Mouse (Mus musculus) megakaryocyte-erythroid progenitor cell, adult 5-6 weeks (primary cell): Measurements from ENCODE around the gene Eif2ak4. TPM values are rescaled to one million over a fixed set of nuclear protein-coding genes. Genes with fewer than 3 reads are reported as not detected.

Experiments
- ATAC-seq: replicated peaks from 2 replicates; pipeline ENCODE4 v1.8.0; 2016; ENCODE audit warnings: mild to moderate bottlenecking, inconsistent platforms; ENCODE audit not compliant: severe bottlenecking, poor library complexity, low FRiP score, low TSS enrichment
- total RNA-seq, 2 experiments: library from RNA; stranded (forward) in 1 of 2; stranded (reverse) in 1 of 2; fragments of 200-1000, 215-1000 nt in 1 of 2; fragments of >200 nt in 1 of 2; fragmentation: Nextera tagmentation in 1 of 2; gene quantifications; 2 replicates each; pipeline ENCODE4 v1.2.3; 2014 to 2017

Eif2ak4 gene
- total RNA-seq (2014; fragmentation: Nextera tagmentation), result 18.1 and 21.0 TPM in 2 replicates
- 12.6 and 17.9 TPM in 2 replicates for total RNA-seq (2017)

DNA sequence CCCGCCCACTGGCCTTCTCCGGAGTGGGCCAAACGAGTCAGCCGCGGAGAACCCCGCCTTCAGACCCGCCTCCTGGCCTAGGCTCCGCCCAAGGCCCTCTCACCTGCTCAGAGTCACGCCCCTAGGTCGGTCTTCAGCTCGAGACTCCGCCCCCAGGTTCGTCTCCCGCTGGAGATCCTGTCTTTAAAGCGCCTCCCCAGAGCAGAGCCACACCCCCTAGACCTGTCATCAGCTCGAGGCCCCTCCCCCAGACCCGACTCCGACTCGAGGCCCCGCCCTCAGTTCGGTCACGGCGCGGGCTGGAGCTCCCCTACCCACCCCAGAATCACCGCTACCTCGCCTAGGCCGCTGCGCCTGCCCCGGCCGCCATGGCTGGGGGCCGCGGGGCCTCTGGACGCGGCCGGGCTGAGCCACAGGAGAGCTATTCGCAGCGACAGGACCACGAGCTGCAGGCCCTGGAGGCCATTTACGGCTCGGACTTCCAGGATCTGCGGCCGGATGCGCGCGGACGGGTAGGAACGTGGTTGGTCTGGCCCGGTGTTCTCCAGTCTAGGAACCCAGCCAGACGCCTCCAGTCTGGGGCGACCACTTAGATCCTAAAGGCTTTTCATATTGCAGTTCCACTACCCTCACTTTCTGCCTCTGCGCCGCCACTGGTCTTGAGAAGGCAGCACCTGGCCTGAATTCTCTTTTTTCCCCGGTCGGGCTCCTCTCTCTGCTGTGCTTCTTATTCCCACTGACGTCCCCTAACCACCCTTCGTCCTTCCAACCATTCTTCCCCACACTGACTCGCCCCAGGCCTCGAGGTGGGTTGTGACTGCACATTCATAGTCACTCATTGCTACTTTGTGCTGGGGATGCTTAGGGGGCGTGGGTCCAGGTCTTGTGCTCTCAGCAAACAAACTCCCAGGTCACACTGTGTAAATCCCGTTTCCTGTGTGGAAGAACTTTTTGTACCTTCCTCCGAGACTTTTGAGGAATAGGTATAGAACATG lies at the start of gene Eif2ak4:
Eif2ak4 (plus strand) TSS at position 278 of the 995 bp plus-strand sequence.
- ATAC-seq, result peak; percentile 98

DNA sequence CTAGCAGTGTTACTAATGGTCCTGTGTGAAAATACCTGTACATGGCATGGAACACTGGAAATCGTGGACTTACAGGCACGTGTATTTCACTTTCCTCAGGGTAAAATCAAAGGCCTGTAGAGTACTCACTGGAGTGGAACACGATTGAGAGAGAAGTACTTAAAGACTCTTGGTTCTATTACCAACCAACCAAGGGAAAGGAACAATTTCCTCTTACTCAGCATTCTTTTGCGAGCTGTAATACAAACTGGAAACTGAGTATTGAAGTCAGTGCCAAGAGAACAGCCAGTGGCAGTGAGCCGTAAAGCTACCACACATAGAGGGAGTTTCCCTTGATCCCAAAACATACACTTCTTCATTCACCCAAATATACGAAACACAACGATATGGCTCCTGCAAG lies 47.1 kb upstream of the Eif2ak4 start:
- ATAC-seq, result no peak

DNA sequence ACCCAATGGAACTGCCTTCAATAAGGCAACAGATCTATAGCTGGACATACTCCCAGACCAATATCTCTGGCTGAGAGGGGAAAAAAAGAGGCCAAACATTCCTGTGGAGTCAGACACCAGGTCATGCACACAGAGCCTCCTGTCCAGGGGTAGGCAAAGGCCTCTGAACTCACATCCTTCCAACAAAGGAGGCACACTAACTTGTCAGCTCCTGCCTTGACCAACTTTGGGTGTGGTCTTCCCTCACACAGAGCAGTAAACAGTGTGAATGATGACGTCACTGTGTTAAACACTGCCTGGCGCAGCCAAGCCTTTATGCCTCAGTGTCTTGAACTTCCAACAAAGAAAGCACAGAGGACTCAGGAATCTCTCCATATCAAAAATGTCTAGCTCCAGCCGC lies 44.5 kb upstream of the Eif2ak4 start:
- no peak for ATAC-seq

DNA sequence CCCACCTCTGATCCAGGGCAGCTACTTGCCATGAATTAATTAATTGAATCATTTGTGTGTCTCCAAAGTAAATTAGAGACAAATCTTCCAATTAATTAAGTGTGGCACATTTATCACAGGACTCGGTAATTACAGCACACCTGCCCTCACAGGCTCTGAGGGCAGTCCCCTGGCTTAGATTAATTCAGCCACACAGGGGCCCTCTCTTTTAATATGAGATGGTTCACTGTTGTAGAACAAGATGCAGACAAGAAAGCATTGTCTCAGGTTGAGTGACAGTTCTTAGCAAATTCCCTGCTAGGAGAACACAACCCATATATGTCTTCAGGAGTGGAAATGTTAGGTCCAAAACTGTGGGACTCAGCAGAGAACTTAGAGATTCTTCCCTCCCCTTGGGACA lies 42.9 kb upstream of the Eif2ak4 start:
- no peak for ATAC-seq

DNA sequence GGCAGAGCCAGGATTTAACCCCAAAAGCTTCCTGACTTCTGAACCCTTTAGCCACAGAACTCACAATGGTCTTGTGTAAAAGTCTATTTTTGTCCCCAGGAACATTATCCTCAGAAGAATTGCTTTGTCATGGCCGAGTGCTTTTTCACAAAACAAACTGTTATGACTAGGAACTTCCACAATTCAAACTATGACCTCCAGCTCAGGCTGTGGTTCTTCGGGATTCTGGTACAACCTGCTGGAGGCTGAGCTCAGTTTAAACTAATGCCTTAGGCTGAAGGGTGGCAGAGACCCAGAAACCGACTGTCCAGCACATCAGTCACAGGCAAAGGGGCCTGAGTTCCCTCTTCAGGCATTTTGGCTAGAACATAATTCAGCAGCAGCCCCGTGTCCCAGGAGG lies 34.9 kb upstream of the Eif2ak4 start:
- ATAC-seq, result no peak

DNA sequence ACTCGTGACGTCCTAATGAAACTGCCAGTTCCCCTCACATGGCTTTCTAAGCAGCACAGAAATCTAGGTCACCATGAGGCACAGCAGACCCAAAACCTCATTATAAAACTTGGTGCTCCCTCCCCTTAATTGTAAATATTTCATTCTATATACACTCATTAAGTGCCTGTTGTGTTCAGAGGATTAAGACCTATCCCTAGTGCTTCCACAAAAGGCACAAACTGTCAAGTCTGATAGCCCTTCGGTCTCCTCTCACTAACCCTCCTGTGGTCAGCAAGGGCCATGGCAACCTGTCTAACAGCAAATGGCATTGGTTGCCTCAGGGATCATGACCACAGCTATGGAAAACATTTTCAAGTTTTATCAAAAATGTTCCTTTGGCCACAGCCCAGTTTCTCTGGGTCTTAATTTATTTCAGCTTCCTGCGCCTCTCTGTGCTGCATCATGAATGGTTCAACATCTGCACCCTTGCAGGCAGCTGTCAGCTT lies 34.5 kb upstream of the Eif2ak4 start:
- ATAC-seq, result no peak

DNA sequence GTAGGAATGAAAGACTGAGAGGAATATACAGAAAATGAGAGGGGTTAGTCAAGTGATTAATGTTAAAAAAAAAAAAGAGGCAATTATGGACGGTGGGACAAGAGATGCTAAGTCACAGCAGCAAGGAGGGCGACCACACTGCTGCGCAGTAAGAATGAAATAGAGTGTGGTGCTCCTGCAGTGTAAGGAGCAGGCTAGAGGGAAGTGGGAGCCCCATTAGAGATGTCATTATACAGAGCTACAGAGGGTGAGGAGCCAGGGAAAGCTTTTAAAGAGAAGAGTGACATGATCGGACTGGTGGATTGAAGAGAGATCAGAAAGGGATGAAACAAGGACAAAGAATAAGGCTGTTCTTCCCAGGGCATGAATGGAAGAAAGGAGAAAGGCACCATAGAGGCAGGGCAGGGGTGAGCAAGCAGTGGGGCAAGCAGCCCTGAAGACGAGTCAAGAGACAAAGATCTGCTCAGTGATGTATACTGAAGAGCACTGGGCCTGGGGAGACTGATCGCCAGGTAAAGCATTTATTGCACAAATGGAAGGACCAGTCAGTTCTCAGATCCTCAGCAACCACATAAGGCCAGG lies 33.2 kb upstream of the Eif2ak4 start:
- ATAC-seq, result no peak

DNA sequence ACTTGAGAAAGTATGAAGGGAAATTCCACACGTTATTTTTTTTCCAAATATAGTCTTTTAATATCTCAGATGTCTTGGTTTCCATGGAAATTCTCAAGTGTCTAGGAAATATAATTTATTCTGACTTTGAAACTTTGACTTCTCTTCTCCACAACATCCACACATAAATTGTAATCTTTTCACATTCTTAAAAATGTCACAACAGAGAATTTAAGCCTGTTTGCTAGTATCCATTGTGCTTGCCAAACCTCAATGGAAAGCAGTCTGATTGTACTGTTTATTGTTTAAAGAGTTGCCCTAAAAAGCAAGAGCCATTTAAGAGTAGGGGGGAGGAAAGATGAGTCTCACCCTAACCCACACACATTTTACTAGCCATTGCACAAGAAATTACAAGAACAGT lies 16.6 kb upstream of the Eif2ak4 start:
- ATAC-seq, result no peak

DNA sequence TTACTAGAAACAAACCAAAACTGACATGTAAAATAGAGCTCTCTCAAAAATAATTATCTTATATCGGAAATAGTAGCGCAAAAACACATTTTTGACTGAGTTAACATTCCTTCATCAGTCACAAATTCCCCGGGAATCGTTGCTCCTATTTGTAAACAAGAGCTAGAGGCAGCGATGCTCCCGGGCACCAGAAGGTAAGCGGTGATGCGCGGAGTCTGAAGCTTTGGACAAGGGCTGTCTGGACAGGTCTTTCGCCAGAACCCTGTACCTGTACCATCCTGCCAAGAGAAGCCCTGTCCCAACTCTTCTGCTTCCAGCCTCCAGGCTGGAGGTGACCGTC lies 15.9 kb upstream of the Eif2ak4 start:
- ATAC-seq, result 0 out of 2 replicates have a peak, but pooled peaks have one; percentile 8

DNA sequence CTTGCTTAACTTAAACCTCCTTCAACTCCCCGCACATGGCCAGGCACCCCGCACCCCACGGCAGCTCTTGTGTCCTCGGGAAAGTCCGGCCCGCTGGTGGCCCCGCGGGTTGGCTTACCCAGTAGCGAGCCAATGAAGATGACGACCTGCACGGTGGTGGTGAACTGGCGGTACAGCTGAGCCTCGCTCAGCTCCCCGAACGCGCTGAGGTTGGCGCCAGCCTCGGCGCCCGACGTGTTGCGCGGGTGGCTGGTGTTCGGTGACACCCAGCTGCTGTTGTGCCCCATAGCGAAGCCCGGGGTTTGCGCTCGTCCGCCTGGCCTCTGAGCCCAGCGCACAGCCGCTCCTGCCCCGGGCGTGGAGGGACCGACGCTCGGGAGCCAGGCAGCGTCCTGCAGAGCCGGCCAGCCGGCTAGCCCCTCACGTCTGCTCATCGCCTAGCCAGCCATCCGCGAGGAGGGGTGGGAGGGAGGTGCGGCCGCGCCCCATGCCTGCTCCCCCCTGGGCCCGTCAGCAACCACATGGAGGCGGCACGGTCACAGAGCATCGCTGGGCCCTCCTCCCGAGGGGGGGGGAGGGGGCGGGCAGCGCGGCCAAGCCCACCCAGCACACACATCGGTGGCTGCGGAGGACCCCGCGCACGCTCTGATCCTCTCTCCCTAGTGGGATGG lies 15.4 kb upstream of the Eif2ak4 start, which contains the start of gene Gpr176:
Gpr176 (minus strand) TSS at position 519 of the 671 bp plus-strand sequence.
- ATAC-seq, result peak; percentile 60

DNA sequence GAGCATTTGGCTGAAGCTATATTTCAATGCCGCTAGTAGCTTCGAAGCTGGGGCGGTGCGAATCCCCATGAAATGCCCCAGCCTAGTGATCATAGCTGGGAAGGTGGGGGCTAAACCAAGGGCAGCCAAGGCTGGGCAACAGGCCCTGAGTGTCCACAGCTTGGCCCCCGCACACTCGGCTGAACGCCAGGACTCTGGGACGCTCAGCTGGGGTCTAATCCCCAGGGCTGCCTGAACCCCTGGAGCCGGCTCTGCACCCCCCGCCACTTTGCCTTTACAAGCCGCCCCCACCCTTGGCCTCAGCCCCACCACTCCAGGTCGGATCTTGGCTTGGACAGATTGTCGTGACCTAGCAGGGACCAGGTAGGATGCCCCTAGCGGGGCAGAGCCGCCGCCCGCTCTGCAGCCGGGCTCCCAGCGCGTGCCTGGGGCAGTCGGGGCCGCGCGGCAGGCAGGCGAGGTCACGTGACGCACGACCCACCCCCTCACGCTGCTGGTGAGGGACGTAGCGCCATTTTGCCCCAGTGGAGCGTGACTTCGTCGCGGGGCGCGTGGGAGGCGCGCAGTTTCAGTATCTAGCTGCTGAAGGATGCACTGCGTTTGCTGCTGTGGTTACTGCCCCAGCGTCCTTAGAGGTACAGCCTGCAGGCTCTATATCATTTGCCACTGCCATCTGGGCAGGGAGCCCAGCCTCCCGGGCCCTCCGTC lies 14.7 kb upstream of the Eif2ak4 start:
- peak; percentile 74 for ATAC-seq

DNA sequence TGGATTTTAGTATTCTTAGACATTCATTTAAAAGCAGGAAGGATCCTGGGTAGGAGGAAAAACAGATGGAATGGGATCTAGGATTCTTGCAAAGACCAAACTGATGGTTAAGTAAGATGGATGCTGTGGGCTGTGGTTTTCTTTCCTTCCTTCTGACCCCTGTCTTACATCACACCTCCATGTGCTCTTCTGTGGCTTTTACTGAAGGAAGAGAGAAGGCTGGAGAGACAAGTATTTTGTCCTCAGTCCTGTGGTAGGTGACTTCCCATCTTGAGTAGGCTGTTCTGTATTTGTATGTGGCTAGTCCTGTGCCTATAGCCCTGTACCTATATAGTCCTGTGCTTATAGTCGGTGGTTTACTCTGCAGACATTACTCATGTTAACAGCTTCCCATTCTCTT lies 12.9 kb upstream of the Eif2ak4 start:
- no peak for ATAC-seq

DNA sequence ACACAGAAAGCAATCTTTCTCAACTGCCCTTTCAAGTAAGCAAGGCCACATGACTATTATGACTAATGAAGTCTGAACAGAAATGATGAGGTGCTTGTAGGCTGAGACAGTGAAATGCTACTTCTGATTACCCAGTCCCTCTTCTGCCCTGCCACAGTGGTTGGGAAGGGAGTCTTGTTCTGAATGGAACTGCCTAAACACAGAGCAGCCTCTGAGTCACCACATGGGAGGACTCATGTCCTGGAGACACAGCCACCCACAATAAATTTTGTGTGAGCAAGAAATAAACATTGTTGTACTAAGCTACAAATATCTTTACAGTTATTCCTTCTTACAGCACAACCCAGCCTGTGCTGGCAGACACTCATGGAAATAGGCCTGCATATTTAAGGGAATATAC lies 12.5 kb upstream of the Eif2ak4 start:
- ATAC-seq, result no peak

DNA sequence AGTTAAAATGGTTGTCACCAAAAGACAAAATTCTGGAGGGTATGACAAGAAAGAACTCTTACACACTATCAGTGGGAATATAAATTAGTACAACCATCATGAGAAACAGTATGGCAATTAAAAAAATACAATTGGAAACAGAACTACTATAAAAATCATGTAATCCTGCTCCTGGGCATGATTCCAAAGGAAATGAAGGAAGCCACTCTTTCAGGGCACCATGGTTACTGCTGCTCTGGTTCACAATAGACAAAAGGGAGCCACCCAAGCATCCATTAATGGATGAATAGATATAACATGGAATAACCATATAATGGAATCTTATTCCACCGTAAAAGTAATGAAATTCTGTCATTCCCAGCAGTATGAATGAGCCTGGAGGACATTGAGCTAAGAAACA lies 8.7 kb upstream of the Eif2ak4 start:
- ATAC-seq, result no peak

DNA sequence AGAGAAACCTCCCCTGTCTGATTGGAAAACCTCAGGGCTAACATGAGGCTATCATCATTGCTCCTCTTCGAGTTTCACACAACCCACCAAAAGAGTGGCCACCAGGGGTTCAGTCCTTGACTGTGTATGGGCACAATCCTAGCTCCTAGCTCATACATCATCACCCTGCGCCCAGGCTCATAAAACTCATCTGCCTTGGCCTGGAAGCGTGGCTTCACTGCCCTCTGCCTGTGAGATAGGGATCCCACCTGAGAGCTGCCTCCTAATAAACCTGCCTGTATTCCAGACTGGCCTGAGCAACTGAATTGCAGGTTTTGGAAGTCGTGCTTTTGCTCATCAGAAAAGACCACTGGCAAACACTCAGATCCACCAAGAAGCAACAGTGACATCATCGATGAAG lies 5.0 kb upstream of the Eif2ak4 start:
- 0 out of 2 replicates have a peak, but pooled peaks have one; percentile 9 for ATAC-seq

DNA sequence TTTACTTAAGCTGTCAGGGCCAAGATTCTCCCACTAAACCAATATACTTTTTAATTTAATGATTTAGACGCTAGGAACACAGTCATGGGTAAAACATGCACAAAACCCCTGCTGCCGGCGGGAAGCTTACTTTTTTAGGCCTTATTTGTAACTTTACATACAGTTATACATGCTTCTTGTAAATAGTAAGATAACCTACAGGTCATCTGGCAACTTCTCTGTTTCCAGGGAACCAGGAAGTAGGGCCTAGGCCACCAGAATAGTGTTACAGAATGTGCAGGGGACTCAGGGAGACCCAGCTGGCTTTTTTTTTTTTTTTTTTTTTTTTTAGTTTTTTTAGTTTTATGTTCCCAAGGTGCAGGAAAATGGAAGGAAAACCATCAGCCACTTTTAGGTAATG lies 1.2 kb downstream of the Eif2ak4 start:
- no peak for ATAC-seq

DNA sequence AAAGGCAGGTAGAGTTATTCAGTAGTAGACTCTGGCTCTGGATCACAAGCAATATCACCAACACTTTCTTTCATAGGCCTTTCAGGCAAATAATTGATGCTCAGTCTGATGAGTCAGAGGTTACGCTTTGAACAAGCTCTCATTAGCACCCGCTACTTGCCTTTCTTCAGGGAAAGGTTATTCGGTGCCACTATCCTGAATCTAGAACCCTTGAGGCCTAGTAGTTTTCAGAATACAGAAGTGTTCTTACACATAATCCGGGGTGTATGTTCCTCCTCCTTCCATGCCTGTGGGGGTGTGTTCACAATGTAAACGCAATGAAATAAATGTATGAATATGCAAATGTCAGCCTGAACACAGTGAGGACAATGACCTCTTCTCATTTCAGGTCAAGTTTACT lies 1.7 kb downstream of the Eif2ak4 start:
- ATAC-seq, result no peak

DNA sequence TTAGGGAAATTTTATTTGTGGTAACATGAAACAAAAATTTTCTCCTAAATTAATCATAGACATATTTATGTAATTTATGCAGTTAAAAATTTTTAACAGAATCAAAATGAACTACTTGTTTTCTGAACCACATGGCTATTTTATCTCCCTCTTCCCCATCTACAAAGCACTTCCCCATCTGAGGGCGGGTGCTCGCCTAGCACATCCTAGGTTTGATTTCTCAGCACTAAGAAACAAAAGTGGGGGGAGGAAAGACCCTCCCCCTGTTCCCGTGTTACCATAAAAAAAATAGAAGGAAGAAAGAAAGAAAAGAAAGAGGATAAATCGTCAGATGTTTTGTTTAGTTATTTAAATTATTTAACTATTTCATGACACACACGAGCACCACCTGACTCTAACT lies 2.8 kb downstream of the Eif2ak4 start:
- ATAC-seq, result no peak

DNA sequence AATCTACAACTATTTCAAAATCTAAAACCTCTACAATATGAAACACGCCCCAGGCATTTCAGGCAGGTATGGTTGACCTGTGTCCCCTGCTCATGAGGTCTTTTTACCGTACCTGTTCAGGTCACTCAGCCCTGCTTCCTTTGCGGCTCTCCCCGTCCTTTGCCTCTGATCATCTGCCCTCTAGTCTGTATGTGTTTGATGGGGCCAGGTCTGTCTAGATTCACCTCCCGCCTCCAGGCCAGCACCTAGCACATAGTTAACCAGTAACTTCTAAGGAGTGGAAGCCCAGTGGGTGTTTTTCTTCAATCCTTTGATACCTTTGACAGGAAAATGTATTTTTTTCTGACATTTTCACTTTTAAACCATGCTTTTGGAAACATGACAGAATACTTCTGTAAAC lies 11.3 kb downstream of the Eif2ak4 start:
- no peak for ATAC-seq
